Mouse (Mus musculus) cortical plate, adult 2 months (tissue): ENCODE measurements around the gene Hpn.

Experiments used
- CTCF ChIP-seq: fragments of 200-500 bp; IDR thresholded peaks from 2 replicates; pipeline ENCODE4 v1.5.1; 2011; ENCODE audit warnings: mild to moderate bottlenecking, control low read depth, low read length; ENCODE audit not compliant: insufficient read depth; ENCODE audit errors: extremely low read depth
- POLR2A ChIP-seq: fragments of 200-500 bp; IDR thresholded peaks from 2 replicates; pipeline ENCODE4 v1.6.1; 2011; ENCODE audit warnings: mild to moderate bottlenecking, low read length, control low read depth; ENCODE audit not compliant: insufficient read depth; ENCODE audit errors: extremely low read depth

DNA sequence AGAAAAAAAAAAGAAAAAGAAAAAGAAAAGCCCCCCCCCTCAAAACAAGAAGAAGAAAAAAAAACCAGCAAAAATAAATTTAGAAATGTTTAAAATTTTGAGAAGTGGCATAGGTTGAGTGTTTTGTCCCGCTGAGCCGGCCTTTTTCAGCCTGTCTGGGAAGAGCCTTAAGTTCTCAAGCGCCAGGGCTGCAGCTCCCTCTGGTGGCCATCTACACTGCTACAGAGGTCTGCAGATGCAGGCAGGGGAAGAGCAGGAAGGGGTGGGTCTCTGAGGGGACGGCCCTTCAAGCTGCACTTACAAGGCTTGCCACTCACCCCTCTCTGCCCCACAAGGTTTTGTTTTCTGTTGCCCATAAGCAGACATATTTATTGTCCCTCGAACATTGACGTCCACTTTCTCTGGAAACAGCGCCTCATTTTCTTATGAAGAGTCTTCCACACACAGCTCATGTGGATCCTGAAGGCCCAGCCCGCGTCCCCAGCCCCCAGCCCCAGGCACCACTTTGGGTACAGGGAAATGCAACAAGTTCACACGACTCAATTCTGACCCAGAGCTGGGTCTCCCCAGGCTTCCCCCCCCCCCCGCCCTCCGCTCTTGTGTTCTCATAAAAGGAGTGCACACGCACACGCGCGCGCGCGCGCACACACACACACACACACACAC, 17.4 kb downstream of the Hpn start:
- TF ChIP-seq POLR2A, result no peak
- TF ChIP-seq CTCF, result peak; percentile 86
